Mouse (Mus musculus): Measurements from ENCODE around the gene Foxc1. TPM values are rescaled to one million over a fixed set of nuclear protein-coding genes. Genes with fewer than 3 reads are reported as not detected.

The Foxc1 gene
- polyA plus RNA-seq, 1 experiment from 2014 or later: 1.4 TPM

DNA sequence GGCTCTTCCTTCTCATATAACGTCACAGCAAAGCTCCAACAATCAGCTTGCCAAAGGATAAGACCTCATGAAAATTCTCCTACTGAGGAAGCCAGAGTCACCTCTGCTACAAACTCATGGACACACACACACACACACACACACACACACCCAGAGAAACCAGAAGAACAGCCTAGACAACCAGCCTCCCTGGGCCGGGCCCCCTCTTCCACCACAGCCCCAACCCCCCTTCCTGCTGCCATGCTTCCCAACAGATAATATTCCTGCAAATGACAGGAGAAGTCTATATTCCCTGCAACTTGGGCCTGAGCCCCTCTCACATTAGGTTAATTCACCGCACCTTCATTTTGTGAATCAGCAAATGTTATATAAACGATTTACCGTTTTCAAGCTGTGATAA is 13.3 kb upstream of the Foxc1 start:
- H3K4me3 ChIP-seq: peak overlapping the region; percentile 39
- no peak overlapping the region for H3K27ac ChIP-seq (replicated peaks)
- ATAC-seq (ENCODE audit: extremely low read depth, insufficient number of reproducible peaks, low FRiP score, low TSS enrichment): no peak
- 0 out of 2 replicates have a peak overlapping the region, but pooled peaks have one; percentile 4 for H3K9ac ChIP-seq
- peaks cover 35% of the 10 kb centered on the region for H3K27me3 ChIP-seq (replicated peaks)
- H3K9me3 ChIP-seq: no peaks in the 10 kb centered on the region
- no peaks in the 10 kb centered on the region for H3K36me3 ChIP-seq
- peak overlapping the region; percentile 66 for H3K4me2 ChIP-seq
- H3K4me1 ChIP-seq: peaks cover 13% of the 10 kb centered on the region
- WGBS: 12% methylated on average over 5 of the region's 5 CpGs

GRCm38 (mm10) chr13:31797346-31797745 is 9.1 kb upstream of the Foxc1 start:
- no peaks in the 10 kb centered on the region for H3K36me3 ChIP-seq
- H3K9me3 ChIP-seq: no peaks in the 10 kb centered on the region
- no peak overlapping the region for H3K27ac ChIP-seq (replicated peaks)
- peaks cover 32% of the 10 kb centered on the region for H3K4me1 ChIP-seq
- H3K4me3 ChIP-seq: 0 out of 2 replicates have a peak overlapping the region, but pooled peaks have one; percentile 10
- peaks cover 74% of the 10 kb centered on the region for H3K27me3 ChIP-seq (replicated peaks)
- H3K9ac ChIP-seq: no peak overlapping the region
- peak overlapping the region; percentile 50 for H3K4me2 ChIP-seq
- WGBS: 44% methylated on average over 10 of the region's 10 CpGs
- no peak for ATAC-seq (ENCODE audit: extremely low read depth, insufficient number of reproducible peaks, low FRiP score, low TSS enrichment)

DNA sequence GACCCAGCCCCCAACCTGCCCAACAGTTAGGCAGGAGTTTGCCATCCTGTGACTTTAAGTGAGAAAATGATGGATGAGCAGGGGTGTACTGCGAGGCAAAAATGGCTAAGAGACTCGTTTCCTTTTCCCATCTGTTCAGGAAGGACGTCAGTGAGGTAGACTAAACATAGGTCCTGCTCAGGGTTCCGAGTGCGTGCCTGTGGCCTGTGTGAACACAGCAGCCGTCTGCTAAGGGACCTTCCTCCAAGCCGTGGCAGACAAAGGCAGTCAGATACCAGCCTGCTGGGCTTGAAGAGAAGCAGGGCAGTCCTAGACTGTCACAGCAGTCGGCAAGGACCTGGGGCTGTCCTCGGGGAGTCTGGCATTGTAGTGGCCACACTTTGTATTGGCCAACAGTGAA is 8.4 kb upstream of the Foxc1 start:
- ATAC-seq (ENCODE audit: extremely low read depth, insufficient number of reproducible peaks, low FRiP score, low TSS enrichment): no peak

GRCm38 (mm10) chr13:31800581-31801576 is 5.6 kb upstream of the Foxc1 start:
- no peaks in the 10 kb centered on the region for H3K36me3 ChIP-seq
- ATAC-seq (ENCODE audit: extremely low read depth, insufficient number of reproducible peaks, low FRiP score, low TSS enrichment): peak; percentile 48; the same call in 1 of the 2 replicates
- WGBS: 2% methylated on average over 43 of the region's 43 CpGs
- no peaks in the 10 kb centered on the region for H3K9me3 ChIP-seq
- peak overlapping the region; percentile 75 for H3K4me2 ChIP-seq
- H3K27me3 ChIP-seq (replicated peaks): peaks cover 92% of the 10 kb centered on the region
- H3K4me3 ChIP-seq: peak overlapping the region; percentile 46
- peak overlapping the region; percentile 65 for H3K9ac ChIP-seq
- no peak overlapping the region for H3K27ac ChIP-seq (replicated peaks)
- peaks cover 41% of the 10 kb centered on the region for H3K4me1 ChIP-seq

More for the DNA sequence above, 8.4 kb upstream of the Foxc1 start:
- Histone ChIP-seq H3K27me3 (replicated peaks) (peaks cover 82% of the 10 kb centered on the region), H3K4me3 (peak overlapping the region; percentile 10; the same call in 1 of the 2 replicates), H3K9me3 (no peaks in the 10 kb centered on the region), H3K4me1 (peaks cover 31% of the 10 kb centered on the region), H3K36me3 (no peaks in the 10 kb centered on the region), H3K9ac (no peak overlapping the region), H3K27ac (replicated peaks) (no peak overlapping the region), H3K4me2 (peak overlapping the region; percentile 50)
- 3% methylated on average over 9 of the region's 9 CpGs for WGBS

DNA sequence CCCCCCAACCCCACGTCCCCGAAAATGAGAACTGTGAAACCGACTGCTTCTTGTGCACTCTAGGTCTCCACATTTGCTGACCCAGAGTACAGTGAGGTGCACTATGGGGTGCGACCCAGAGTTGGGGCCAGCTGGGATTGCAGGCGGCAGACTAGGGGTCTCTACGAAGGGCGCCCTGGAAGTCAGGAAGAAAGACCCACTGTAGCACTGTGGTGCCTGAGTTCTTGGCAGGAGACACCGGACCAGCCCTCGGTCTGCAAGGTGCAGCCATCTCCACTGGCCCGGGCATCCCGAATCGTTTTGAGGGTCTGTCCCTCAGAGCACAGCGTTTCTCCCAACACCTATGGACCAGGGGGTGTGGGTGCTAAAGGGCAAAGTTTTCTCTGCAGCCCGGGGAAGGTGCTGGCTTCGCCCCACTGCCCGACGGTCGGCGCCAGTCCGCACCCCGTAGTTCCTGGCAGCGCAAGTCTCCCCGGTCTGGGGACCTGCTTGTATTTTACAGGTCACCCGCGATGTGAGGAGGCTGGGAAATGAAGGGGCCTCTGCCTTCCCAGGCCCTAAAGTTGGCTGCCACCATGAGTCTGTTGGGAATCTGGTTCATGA is 4.6 kb upstream of the Foxc1 start:
- H3K4me1 ChIP-seq: peaks cover 44% of the 10 kb centered on the region
- no peak; the same call in 1 of the 2 replicates for ATAC-seq (ENCODE audit: extremely low read depth, insufficient number of reproducible peaks, low FRiP score, low TSS enrichment)
- no peak overlapping the region for H3K27ac ChIP-seq (replicated peaks)
- no peaks in the 10 kb centered on the region for H3K36me3 ChIP-seq
- H3K4me2 ChIP-seq: peak overlapping the region; percentile 75
- peak overlapping the region; percentile 65 for H3K9ac ChIP-seq
- WGBS: 7% methylated on average over 25 of the region's 25 CpGs
- H3K4me3 ChIP-seq: peak overlapping the region; percentile 46
- H3K9me3 ChIP-seq: no peaks in the 10 kb centered on the region
- peaks cover 88% of the 10 kb centered on the region for H3K27me3 ChIP-seq (replicated peaks)

DNA sequence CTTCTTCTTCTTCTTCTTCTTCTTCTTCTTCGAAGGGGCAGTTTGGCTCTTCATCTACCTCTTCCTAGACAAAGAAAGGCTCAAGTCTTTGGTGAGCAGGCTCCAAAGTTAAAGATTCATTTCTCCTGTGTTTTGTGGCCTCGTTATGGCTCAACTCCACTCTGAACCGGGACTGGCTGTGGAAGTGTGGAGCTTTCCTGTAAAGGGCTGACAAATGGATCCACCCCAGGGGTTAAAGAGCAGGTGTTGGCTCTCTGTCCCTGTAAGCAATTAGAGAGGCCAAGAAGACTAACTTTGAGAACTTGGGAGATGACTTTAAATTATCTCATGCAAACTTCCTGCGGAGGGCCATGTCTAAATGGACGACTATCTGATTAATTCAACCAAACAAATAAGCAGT is 4.0 kb upstream of the Foxc1 start:
- no peak overlapping the region for H3K4me3 ChIP-seq
- no peak overlapping the region for H3K9ac ChIP-seq
- no peak for ATAC-seq (ENCODE audit: extremely low read depth, insufficient number of reproducible peaks, low FRiP score, low TSS enrichment)
- peaks cover 86% of the 10 kb centered on the region for H3K27me3 ChIP-seq (replicated peaks)
- no peaks in the 10 kb centered on the region for H3K36me3 ChIP-seq
- no peaks in the 10 kb centered on the region for H3K9me3 ChIP-seq
- no peak overlapping the region for H3K27ac ChIP-seq (replicated peaks)
- no peak overlapping the region for H3K4me2 ChIP-seq
- H3K4me1 ChIP-seq: peaks cover 46% of the 10 kb centered on the region
- 10% methylated on average over 5 of the region's 5 CpGs for WGBS

DNA sequence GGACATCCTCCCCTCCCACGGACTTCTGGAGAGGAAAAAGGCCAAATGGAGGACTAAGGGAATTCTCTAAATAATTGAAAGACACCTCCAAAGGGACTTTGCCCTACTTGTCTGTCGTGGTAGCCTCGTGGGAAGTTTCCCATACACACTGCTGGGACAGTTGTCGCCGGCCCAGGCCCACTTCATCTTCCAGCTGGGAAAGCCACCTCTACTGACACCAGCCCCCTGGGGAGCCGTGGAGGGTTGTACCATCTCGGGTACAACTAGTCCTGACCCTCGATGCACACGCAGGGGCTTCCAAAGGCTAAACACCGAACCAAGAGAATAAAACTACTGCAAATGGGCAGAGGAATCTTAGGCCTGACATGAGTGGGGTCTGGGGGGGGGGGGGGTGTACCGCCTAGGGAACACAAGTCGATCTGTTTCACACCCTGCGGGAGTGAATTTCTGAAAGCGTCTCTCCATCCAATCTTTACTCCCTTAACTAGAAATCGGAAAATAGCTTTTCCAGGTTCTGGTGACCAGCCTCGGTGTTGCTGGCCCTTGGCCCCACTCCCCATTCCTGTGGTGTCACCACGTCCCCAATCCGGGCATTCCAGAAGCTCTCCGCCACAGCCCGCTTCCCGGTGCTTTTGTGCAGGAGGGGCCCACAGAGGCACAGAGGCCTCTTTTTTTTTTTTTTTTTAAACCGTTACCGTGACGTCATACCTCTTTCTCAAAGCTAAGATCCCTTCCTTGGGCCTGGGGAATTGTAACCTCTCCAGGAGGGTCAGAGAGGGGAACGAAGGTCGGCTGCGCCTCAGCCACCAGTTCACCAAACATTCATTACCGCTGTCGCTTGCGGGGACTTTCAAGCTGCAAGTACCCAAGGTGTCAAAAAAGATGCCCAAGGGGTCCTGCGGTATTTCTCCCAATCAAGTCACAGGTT is 3.0 kb upstream of the Foxc1 start:
- Histone ChIP-seq H3K4me2 (peak overlapping the region; percentile 55), H3K4me3 (peak overlapping the region; percentile 31), H3K27ac (replicated peaks) (no peak overlapping the region), H3K4me1 (peaks cover 47% of the 10 kb centered on the region), H3K36me3 (no peaks in the 10 kb centered on the region; the same call in 1 of the 2 replicates), H3K9me3 (no peaks in the 10 kb centered on the region), H3K27me3 (replicated peaks) (peaks cover 86% of the 10 kb centered on the region), H3K9ac (peak overlapping the region; percentile 33; the same call in 1 of the 2 replicates)
- ATAC-seq (ENCODE audit: extremely low read depth, insufficient number of reproducible peaks, low FRiP score, low TSS enrichment): no peak
- 3% methylated on average over 31 of the region's 31 CpGs for WGBS

DNA sequence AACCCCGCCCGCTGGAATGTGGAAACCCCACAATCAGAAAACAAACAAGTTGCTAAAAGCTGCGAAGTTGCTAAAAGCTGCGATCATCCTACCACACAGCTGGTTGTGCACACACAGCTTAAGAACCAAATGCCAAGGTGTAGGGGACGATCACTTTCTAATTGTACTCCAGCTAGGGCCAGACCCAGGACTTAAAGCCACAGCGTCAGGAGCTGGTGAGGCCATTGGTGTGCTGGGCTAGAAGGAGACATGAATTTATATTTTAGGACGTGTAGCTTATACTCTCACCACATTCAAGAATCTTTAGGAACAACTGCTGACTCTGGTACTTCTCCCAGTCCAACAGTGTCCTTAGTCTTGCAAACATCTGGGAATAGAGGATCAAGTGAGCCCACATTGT is 1.9 kb upstream of the Foxc1 start:
- H3K36me3 ChIP-seq: no peaks in the 10 kb centered on the region; the same call in 1 of the 2 replicates
- no peak overlapping the region for H3K27ac ChIP-seq (replicated peaks)
- no peak for ATAC-seq (ENCODE audit: extremely low read depth, insufficient number of reproducible peaks, low FRiP score, low TSS enrichment)
- no peak overlapping the region for H3K9ac ChIP-seq
- H3K27me3 ChIP-seq (replicated peaks): peaks cover 79% of the 10 kb centered on the region
- H3K9me3 ChIP-seq: no peaks in the 10 kb centered on the region
- H3K4me2 ChIP-seq: peak overlapping the region; percentile 84; the same call in 1 of the 2 replicates
- no peak overlapping the region for H3K4me3 ChIP-seq
- 16% methylated on average over 7 of the region's 7 CpGs for WGBS
- peaks cover 47% of the 10 kb centered on the region for H3K4me1 ChIP-seq

- Histone ChIP-seq H3K4me3 (peak overlapping the region; percentile 72), H3K27me3 (replicated peaks) (peaks cover 73% of the 10 kb centered on the region), H3K9ac (peak overlapping the region; percentile 84), H3K9me3 (no peaks in the 10 kb centered on the region), H3K4me2 (peak overlapping the region; percentile 84), H3K4me1 (peaks cover 44% of the 10 kb centered on the region), H3K36me3 (no peaks in the 10 kb centered on the region; the same call in 1 of the 2 replicates), H3K27ac (replicated peaks) (peak overlapping the region; percentile 77)
- WGBS: 2% methylated on average over 34 of the region's 34 CpGs
- peak; percentile 11; the same call in 1 of the 2 replicates for ATAC-seq (ENCODE audit: extremely low read depth, insufficient number of reproducible peaks, low FRiP score, low TSS enrichment)
Measured at GRCm38 (mm10) chr13:31805831-31806427, 504 bp upstream of the Foxc1 start.

Data from heart, embryonic 13.5 days (tissue).